In the genomic region with DNA sequence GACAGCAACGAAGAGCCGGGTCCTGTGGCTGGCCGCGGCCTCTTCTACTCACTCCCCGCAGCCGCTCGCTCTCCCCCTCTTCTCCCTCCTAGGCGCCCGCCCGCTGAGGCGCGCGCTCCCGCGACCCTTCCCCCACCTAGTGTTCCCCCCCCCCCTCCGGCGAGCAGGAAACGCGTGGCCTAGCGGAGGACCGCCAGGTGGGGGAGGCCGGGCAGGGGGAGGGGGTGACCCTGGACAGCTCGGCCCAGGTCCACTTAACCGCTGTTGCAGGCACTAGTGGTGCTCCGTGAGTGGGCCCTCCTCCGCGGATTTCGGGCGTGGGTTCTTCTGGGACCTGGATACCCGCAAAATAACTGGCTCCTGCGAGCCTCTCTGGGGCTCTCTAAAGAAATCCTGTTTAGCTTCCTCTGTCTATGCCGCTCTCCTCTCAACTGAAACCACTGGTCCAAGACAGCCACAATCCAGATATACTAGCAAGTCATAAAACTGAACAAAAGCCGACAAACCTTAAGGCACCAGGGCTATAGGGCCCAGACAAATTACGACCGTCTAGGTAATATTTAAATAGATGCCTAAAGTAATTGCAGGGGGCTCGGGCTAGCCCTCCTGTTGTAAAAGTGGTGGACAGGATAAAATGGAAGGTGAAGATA, we compare ENCODE assay signal across 9 mouse cellular contexts. TPM values are rescaled to one million over a fixed set of nuclear protein-coding genes. Genes with fewer than 3 reads are reported as not detected.
DNase-seq lines count a peak whose midpoint lies in the region; ATAC-seq and TF ChIP-seq lines count a peak whose summit lies in the region.
"Had no signal": no experiment of that assay in that cellular context is flagged by ENCODE, and none has a peak within 500 bp of the region (broad histone marks: within the 10 kb centered on the region; RNA-seq: fewer than 3 reads in every experiment).

A gene (minus strand): TSS at position 574 of the 650 bp plus-strand sequence.

- H3K27ac ChIP-seq in midbrain, embryonic 10.5 days (replicated peaks) = no peak within 1 kb of the TSS
- H3K27ac ChIP-seq in midbrain, embryonic 15.5 days = no peak within 1 kb of the TSS
- H3K27ac ChIP-seq in kidney, adult 2 months (ENCODE audit: insufficient read depth, low read depth, low read length) = peak within 1 kb of the TSS; percentile 98
- H3K27ac ChIP-seq: hindbrain, embryonic 14.5 days had no signal

- peaks cover 7% of the 10 kb centered on the region; the same call in 1 of the 2 replicates for H3K4me1 ChIP-seq in midbrain, embryonic 10.5 days
- no peaks in the 10 kb centered on the region for H3K4me1 ChIP-seq in midbrain, embryonic 15.5 days
- H3K4me1 ChIP-seq in kidney, adult 2 months (ENCODE audit: control insufficient read depth, insufficient read depth, low read length) = peaks cover 6% of the 10 kb centered on the region

- H3K36me3 ChIP-seq in midbrain, embryonic 10.5 days = no peaks in the 10 kb centered on the region
- H3K36me3 ChIP-seq in midbrain, embryonic 15.5 days (replicated peaks) = no peaks in the 10 kb centered on the region
- no peaks in the 10 kb centered on the region for H3K36me3 ChIP-seq in kidney, adult 2 months (ENCODE audit: control insufficient read depth, insufficient read depth, low read length)

- DNase-seq in embryo, embryonic 10 days (ENCODE audit: low spot score) = peak; percentile 58
- DNase-seq in embryo, embryonic 10.5 days (ENCODE audit: low spot score) = no peak
- peak; percentile 61 for DNase-seq in midbrain, embryonic 10.5 days (ENCODE audit: low spot score)
- DNase-seq in kidney, adult 2 months = peak; percentile 79
- peak; percentile 80 for DNase-seq in mesoderm, embryonic 11.5 days (ENCODE audit: low read depth, low spot score)
- no peak for DNase-seq in cerebellum, adult 11 months
- no peak for DNase-seq in layer of hippocampus, adult 9-11 months

- no peak within 1 kb of the TSS for H3K4me2 ChIP-seq in midbrain, embryonic 15.5 days
- H3K4me2 ChIP-seq: hindbrain, embryonic 14.5 days had no signal

- ATAC-seq in midbrain, embryonic 15.5 days (replicated peaks) = no peak

- no peak within 1 kb of the TSS for H3K9ac ChIP-seq in midbrain, embryonic 15.5 days
- H3K9ac ChIP-seq: hindbrain, embryonic 14.5 days had no signal

- TF ChIP-seq POLR2A in kidney, adult 2 months (IDR thresholded peaks at IDR 0.05; ENCODE audit: low read depth, low read length) = no peak

- peaks cover 100% of the 10 kb centered on the region for H3K27me3 ChIP-seq in midbrain, embryonic 10.5 days (ENCODE audit: low read depth, poor library complexity, severe bottlenecking)
- H3K27me3 ChIP-seq in midbrain, embryonic 15.5 days (replicated peaks) = peaks cover 93% of the 10 kb centered on the region
- no peaks in the 10 kb centered on the region for H3K27me3 ChIP-seq in kidney, adult 2 months (replicated peaks; ENCODE audit: control insufficient read depth, insufficient read depth, low read length)

- no peak within 1 kb of the TSS for H3K4me3 ChIP-seq in midbrain, embryonic 10.5 days
- no peak within 1 kb of the TSS for H3K4me3 ChIP-seq in midbrain, embryonic 15.5 days
- peak within 1 kb of the TSS; percentile 84 for H3K4me3 ChIP-seq in kidney, adult 2 months (ENCODE audit: insufficient read depth, low read depth, low read length)

- TF ChIP-seq CTCF in kidney, adult 2 months (conservative IDR thresholded peaks at IDR 0.05; ENCODE audit: insufficient read depth, insufficient read length, low read depth, low read length) = no peak

- no peaks in the 10 kb centered on the region for H3K9me3 ChIP-seq in midbrain, embryonic 10.5 days (replicated peaks)
- no peaks in the 10 kb centered on the region for H3K9me3 ChIP-seq in midbrain, embryonic 15.5 days

- 1% methylated on average over 26 of the region's 36 CpGs for WGBS in midbrain, embryonic 10.5 days
- WGBS in midbrain, embryonic 15.5 days = 1% methylated on average over 34 of the region's 36 CpGs
- 8% methylated on average over 20 of the region's 36 CpGs for WGBS in kidney, adult 2 months

RNA-seq across cellular contexts. Expression of the gene that starts here (rescaled TPM):
- polyA plus RNA-seq in midbrain, embryonic 10.5 days (2016; fragmentation: Nextera tagmentation; extraction: Ambion mirVana) = not detected in 2 replicates
- polyA plus RNA-seq in midbrain, embryonic 15.5 days (2015; fragmentation: Nextera tagmentation; extraction: Ambion mirVana) = not detected in 2 replicates
- 36.0 and 63.1 TPM in 2 replicates for polyA plus RNA-seq in kidney, adult 2 months (2012; rRNA removed)

Comparison
In these comparisons a context has a peak if more than half of its experiments do, and no peak if none do; other contexts are left out.
1. RNA of the gene that starts here (polyA plus RNA-seq): 36.0 to 63.1 TPM in kidney, adult 2 months; not detected in midbrain, embryonic 15.5 days and not detected in midbrain, embryonic 10.5 days; every median in the first group is over 10 times any median in the second.
2. DNase-seq: peak in embryo, embryonic 10 days (single experiment), kidney, adult 2 months (single experiment) and mesoderm, embryonic 11.5 days (single experiment); none in embryo, embryonic 10.5 days (single experiment), cerebellum, adult 11 months (single experiment) and layer of hippocampus, adult 9-11 months (single experiment).
3. Peak in DNase-seq in midbrain, embryonic 10.5 days; RNA of the gene not detected or under 1 TPM.